Mouse (Mus musculus): Measurements from ENCODE around the gene Orc1. TPM values are rescaled to one million over a fixed set of nuclear protein-coding genes. Genes with fewer than 3 reads are reported as not detected.
A peak's percentile ranks its signal among the peaks of the same experiment; 100 is the strongest.

The Orc1 gene
- polyA plus RNA-seq (2015; fragmentation: Nextera tagmentation; extraction: Ambion mirVana): 10.5 and 10.8 TPM in 2 replicates

DNA sequence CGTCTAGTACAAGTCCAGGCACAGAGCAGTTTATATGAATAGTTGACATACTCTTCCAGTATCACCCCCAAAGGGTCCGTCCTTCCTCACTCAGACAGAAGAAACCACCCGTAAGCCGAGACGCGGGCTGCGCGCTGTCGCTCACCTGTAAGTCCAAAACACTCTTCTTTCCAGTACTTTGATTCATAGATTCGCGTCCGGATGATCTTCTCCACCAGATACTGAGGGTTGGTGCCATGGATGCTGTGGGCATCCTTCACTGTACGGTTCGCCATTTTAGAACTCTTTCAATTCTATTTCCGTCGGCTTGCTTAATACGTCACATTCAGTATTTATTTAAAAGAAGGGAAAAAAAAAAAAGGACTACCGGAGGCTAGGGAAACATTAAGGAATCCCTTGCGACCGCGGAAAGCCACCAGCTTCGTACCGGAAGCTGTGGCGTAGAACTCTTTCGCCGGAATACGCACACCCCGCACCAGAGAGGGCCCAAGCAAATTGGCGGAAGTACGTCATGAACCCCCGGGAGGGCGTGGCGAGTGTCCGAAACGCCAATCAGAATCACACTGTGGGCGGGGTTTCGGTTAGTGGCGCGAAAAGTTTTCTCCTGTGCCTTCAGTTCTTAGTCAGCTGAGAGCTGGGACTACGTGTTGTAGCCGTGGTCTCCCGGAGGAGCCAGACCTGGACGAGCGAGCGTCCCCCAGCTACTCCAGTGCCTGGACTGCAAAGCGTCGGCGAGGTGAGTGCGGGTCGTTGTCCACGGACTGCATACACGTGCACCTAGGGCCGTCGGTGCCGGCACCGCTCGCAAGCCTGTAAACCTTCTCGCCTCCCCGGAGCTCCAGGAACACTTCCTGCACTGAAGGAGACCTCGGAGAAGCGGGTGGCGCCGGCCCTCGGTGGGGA is at the start of gene Orc1, which contains the start of gene Prpf38a:
Gene Orc1 (plus strand): TSS at position 584 of the 903 bp plus-strand sequence.
Gene Prpf38a (minus strand): TSS at position 497 of the 903 bp plus-strand sequence.
- H3K4me3 ChIP-seq: peak within 1 kb of the TSS; percentile 85
- peak within 1 kb of the TSS; percentile 82 for H3K27ac ChIP-seq
- peak within 1 kb of the TSS; percentile 67 for H3K9ac ChIP-seq
- no peaks in the 10 kb centered on the region for H3K27me3 ChIP-seq
- H3K9me3 ChIP-seq: no peaks in the 10 kb centered on the region
- H3K4me1 ChIP-seq: peaks cover 21% of the 10 kb centered on the region
- peaks cover 18% of the 10 kb centered on the region for H3K36me3 ChIP-seq
- ATAC-seq (ENCODE audit: borderline replicate concordance, extremely low read depth, low FRiP score, low TSS enrichment): peak; percentile 99
- H3K4me2 ChIP-seq: peak within 1 kb of the TSS; percentile 90
- under 1% methylated on average over 64 of the region's 64 CpGs for WGBS

DNA sequence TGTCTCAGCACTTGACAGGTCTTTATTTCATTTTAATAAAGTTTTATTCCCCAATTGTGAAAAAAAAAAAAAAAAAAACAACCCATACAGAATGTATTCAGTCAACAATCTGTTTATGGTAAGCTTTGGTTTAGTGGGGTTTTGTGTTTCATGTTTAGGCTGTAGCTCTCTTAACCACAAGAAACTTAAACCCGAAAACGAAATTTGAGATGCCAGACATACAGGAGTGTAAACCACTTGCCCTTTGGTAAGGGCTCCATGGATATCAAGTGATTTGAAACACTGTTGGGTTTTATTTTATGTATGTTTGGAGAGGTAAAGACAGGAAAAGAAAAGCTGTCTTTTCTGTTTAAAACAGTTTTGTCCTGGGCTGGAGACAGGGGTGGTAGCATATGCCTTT is 39.5 kb upstream of the Orc1 start:
- Histone ChIP-seq H3K27me3 (no peaks in the 10 kb centered on the region), H3K4me2 (no peak overlapping the region), H3K36me3 (peaks cover 17% of the 10 kb centered on the region), H3K27ac (no peak overlapping the region), H3K4me1 (no peaks in the 10 kb centered on the region), H3K9me3 (no peaks in the 10 kb centered on the region), H3K9ac (no peak overlapping the region), H3K4me3 (no peak overlapping the region)
- 89% methylated on average over 2 of the region's 2 CpGs for WGBS
- no peak for ATAC-seq (ENCODE audit: borderline replicate concordance, extremely low read depth, low FRiP score, low TSS enrichment)

DNA sequence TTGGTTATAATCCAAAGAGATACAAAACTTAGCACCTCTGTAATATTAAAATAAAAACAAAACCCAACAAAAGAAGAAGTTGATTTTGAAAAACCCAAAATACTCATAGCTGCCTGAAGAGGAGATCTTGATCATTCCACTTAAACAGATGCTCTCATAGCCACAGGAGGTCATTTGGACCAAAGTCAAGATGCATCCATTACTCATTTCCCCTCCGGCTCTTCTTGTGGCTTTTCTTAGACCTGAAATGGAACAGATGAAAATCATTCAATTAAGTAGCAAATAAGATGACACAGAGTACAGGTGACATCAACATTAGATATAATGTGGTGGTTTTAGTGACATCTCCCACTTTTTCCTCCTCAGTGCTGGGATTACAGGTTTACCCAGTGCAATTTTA is 14.2 kb upstream of the Orc1 start:
- H3K4me1 ChIP-seq: no peaks in the 10 kb centered on the region
- no peak overlapping the region for H3K9ac ChIP-seq
- H3K36me3 ChIP-seq: peaks cover 79% of the 10 kb centered on the region
- H3K27me3 ChIP-seq: no peaks in the 10 kb centered on the region
- no peak overlapping the region for H3K27ac ChIP-seq
- no peaks in the 10 kb centered on the region for H3K9me3 ChIP-seq
- no peak overlapping the region for H3K4me2 ChIP-seq
- ATAC-seq (ENCODE audit: borderline replicate concordance, extremely low read depth, low FRiP score, low TSS enrichment): no peak
- 75% methylated on average over 1 of the region's 1 CpGs for WGBS
- H3K4me3 ChIP-seq: no peak overlapping the region

DNA sequence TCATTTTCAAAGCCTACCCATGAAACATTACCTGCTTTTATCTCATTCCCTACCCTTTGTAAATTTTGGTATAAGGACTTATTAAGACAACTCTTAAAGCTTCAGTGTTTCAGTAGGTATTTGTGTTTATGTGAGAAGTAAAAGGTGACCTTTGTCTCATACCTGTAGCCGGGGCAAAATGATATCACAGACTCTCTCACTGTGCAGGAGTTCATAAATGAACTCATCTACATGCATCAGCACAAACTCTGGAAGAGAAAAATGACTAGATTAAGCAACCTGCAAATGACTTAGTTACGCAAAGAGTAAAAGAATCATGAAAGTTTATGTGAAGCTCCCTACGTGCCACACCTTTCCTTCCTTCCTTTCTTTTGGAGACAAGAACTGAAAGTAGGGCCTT is 6.6 kb upstream of the Orc1 start:
- no peak overlapping the region for H3K9ac ChIP-seq
- no peak overlapping the region for H3K4me3 ChIP-seq
- no peak overlapping the region for H3K27ac ChIP-seq
- no peak overlapping the region for H3K4me2 ChIP-seq
- H3K27me3 ChIP-seq: no peaks in the 10 kb centered on the region
- no peaks in the 10 kb centered on the region for H3K9me3 ChIP-seq
- no peak for ATAC-seq (ENCODE audit: borderline replicate concordance, extremely low read depth, low FRiP score, low TSS enrichment)
- peaks cover 5% of the 10 kb centered on the region for H3K4me1 ChIP-seq
- peaks cover 64% of the 10 kb centered on the region for H3K36me3 ChIP-seq
- 95% methylated on average over 3 of the region's 3 CpGs for WGBS

DNA sequence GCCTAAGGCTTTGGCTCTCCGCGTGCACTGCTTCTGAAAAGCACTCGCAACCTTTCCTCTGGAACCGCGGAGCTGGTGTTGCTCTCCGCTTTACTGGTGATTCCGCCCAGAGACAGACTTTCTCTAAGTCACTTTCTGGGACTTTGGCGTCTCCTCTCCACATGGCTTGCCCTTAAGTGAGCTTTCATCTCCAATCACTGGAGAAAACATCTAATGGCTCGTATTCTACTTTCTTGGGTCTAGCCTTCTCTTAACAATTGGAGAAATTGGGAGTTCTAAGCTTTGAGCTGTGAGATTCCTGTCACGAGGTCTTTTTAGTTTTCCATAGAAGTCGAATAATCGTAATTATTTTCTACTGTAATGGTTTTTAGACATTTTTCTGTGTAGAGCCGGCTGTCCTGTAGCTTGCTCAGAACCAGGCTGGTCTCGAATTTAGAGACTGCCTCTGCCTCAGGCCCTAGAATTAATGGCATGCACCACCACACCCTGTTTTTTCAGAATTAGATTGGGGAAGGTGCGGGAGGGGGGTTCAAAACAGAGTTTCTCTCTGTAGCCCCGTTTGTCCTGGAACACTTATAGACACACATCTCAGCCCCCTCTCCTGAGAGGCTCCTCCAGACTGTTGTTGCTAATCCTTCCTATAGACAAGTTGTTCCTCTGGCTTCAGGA is 654 bp downstream of the Orc1 start:
- Histone ChIP-seq H3K9me3 (no peaks in the 10 kb centered on the region), H3K36me3 (peaks cover 15% of the 10 kb centered on the region), H3K27me3 (no peaks in the 10 kb centered on the region), H3K4me1 (peaks cover 21% of the 10 kb centered on the region), H3K27ac (peak overlapping the region; percentile 82), H3K4me2 (peak overlapping the region; percentile 90), H3K4me3 (peak overlapping the region; percentile 85), H3K9ac (peak overlapping the region; percentile 67)
- under 1% methylated on average over 16 of the region's 16 CpGs for WGBS
- no peak for ATAC-seq (ENCODE audit: borderline replicate concordance, extremely low read depth, low FRiP score, low TSS enrichment)

DNA sequence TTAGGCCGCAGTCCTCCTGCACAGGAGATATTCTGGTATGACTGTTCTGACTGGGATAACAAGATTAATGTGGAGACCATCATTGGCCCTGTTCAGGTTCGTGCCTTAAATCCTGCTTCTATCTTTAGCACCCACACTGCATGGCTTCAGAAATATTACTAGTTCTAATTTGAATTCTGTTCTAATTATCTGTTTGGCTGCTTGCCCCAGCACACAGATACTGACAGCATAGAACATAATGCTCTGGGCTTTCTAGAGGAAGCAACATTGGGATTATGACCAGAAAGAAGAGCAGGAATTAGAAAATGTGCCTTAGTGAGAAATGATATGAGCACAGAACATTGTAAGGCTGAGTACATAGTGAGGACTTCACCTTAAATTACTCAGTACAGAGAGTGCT is 14.2 kb downstream of the Orc1 start:
- no peak overlapping the region for H3K4me2 ChIP-seq
- no peaks in the 10 kb centered on the region for H3K4me1 ChIP-seq
- no peak overlapping the region for H3K27ac ChIP-seq
- no peak for ATAC-seq (ENCODE audit: borderline replicate concordance, extremely low read depth, low FRiP score, low TSS enrichment)
- H3K27me3 ChIP-seq: no peaks in the 10 kb centered on the region
- 93% methylated on average over 2 of the region's 2 CpGs for WGBS
- no peak overlapping the region for H3K9ac ChIP-seq
- H3K36me3 ChIP-seq: peaks cover 7% of the 10 kb centered on the region
- no peaks in the 10 kb centered on the region for H3K9me3 ChIP-seq
- no peak overlapping the region for H3K4me3 ChIP-seq

DNA sequence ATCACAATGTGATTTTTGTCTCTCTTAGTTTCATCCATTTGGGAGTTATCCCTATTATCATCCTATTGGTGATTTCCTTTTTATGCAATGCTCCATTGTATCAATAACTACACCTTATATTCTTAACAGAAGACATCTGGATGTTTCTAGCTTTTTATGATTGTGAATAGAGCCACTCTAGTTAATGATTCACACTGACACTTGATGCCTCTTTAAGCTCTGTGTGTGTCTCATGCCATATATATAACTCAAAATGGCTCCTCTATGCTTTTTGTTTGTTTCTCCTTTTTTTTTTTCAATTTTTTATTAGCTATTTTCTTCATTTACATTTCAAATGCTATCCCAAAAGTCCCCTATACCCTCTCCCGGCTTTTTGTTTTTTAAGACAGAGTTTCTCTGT is 16.6 kb downstream of the Orc1 start:
- peaks cover 17% of the 10 kb centered on the region for H3K36me3 ChIP-seq
- ATAC-seq (ENCODE audit: borderline replicate concordance, extremely low read depth, low FRiP score, low TSS enrichment): no peak
- H3K27me3 ChIP-seq: no peaks in the 10 kb centered on the region
- no peak overlapping the region for H3K27ac ChIP-seq
- WGBS: 92% methylated on average over 1 of the region's 1 CpGs
- H3K4me1 ChIP-seq: no peaks in the 10 kb centered on the region
- no peak overlapping the region for H3K9ac ChIP-seq
- H3K4me2 ChIP-seq: no peak overlapping the region
- H3K9me3 ChIP-seq: no peaks in the 10 kb centered on the region
- no peak overlapping the region for H3K4me3 ChIP-seq

DNA sequence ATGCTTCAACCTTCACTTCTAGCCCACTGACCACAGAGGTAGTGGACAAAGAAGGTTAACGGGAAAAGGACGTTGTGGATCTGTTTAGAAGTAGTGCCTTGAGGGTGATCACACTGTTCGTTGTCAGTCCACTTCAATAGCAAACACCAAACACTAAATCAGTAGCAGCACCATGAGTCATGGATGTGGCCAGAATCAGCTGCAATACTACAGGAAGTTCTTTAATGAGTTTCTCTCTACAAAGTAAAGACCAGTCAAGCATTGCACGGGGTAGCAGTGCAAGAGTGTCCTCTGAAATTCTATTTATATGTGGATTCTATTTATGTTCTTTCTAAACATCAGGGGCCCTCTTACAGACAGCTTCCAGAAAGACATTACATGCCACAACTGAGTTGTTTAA is 19.1 kb downstream of the Orc1 start:
- Histone ChIP-seq H3K9ac (no peak overlapping the region), H3K4me1 (no peaks in the 10 kb centered on the region), H3K9me3 (no peaks in the 10 kb centered on the region), H3K36me3 (peaks cover 27% of the 10 kb centered on the region), H3K4me3 (no peak overlapping the region), H3K4me2 (no peak overlapping the region), H3K27me3 (no peaks in the 10 kb centered on the region), H3K27ac (no peak overlapping the region)
- ATAC-seq (ENCODE audit: borderline replicate concordance, extremely low read depth, low FRiP score, low TSS enrichment): no peak
- WGBS: 79% methylated on average over 4 of the region's 4 CpGs

DNA sequence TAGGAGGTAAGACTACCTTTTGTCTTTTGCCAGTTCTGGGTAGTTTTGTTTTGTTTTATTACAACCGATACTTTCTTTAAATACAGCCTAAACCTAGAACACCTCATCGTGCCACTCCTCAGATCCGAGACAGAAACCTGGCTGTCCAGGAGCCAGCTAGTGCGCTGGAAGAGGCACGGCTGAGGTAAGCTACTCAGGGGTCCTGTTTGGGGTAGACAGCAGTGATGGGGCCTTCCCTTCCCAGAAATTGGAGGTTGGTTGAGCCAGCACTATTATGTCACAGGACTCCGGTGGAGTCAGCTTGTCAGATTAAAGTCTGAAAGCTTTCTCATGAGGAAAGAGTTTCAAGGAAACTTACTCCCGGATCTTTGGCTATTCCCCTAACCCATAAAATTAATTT is 22.6 kb downstream of the Orc1 start:
- 93% methylated on average over 7 of the region's 7 CpGs for WGBS
- no peak overlapping the region for H3K4me3 ChIP-seq
- H3K4me2 ChIP-seq: no peak overlapping the region
- H3K27ac ChIP-seq: no peak overlapping the region
- no peaks in the 10 kb centered on the region for H3K27me3 ChIP-seq
- H3K36me3 ChIP-seq: peaks cover 58% of the 10 kb centered on the region
- no peak overlapping the region for H3K9ac ChIP-seq
- ATAC-seq (ENCODE audit: borderline replicate concordance, extremely low read depth, low FRiP score, low TSS enrichment): no peak
- no peaks in the 10 kb centered on the region for H3K4me1 ChIP-seq
- H3K9me3 ChIP-seq: no peaks in the 10 kb centered on the region

DNA sequence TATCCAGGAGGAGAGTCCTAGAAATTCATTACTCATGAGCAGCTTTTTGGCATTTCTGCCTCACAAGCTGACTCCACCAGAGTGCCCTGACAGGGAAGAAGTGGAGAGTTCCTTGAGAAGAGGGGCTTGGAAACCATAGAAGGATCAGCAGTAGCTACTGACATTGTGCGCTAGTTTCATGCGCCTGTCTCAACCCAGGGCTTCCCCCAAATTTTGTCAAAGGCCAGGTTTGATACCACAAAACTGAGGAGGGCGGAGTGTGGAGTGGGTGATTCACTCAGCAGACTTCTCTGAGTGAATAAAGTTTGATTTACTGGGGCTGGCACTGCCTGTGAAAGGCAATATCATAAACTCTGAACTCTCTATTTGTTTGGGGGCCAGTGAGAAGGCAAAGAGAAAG is 29.4 kb downstream of the Orc1 start:
- Histone ChIP-seq H3K4me1 (no peaks in the 10 kb centered on the region), H3K4me3 (no peak overlapping the region), H3K9me3 (no peaks in the 10 kb centered on the region), H3K4me2 (no peak overlapping the region), H3K27me3 (no peaks in the 10 kb centered on the region), H3K9ac (no peak overlapping the region), H3K27ac (no peak overlapping the region), H3K36me3 (peaks cover 31% of the 10 kb centered on the region; the same call in 1 of the 2 replicates)
- 80% methylated on average over 3 of the region's 3 CpGs for WGBS
- no peak for ATAC-seq (ENCODE audit: borderline replicate concordance, extremely low read depth, low FRiP score, low TSS enrichment)

DNA sequence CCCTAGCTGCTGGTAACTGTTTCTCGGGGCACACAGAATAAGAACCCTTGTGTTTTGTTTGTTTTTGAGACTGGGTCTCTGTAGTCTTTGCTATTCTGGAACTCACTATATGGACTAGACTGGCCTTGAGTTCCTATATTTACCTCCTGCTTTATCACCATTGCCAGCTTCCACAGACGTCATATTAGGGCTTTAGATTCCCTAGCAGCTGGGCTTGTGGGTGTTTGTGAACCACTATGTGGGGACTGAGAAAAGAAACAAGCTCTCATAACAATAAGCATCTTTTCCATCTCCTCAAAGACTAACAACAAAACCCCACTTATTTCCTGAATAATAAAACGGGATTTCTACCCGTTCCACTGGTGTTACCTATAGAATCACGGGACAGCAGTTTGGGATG is 31.7 kb downstream of the Orc1 start:
- peaks cover 15% of the 10 kb centered on the region; the same call in 1 of the 2 replicates for H3K36me3 ChIP-seq

DNA sequence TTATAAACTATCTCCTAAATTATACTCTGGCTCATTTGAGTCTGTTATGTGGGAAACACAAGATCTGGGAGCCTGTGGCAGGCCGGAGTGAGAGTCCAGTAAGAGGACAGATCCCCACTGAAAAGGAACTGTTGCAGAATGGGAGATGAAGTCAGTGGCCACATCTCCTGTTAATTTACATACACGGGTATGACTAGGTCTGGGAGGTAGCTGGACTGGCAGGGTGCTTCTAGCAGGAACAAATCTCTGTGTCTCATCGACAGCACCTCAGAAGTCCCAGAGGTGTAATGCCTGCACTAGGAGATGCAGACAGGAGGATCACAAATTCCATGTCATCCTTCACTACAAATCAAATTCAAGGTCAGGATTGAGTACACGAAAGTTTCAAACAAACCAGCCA is 39.4 kb downstream of the Orc1 start:
- H3K36me3 ChIP-seq: peaks cover 4% of the 10 kb centered on the region; the same call in 1 of the 2 replicates
- no peaks in the 10 kb centered on the region for H3K27me3 ChIP-seq
- peak overlapping the region; percentile 84 for H3K4me2 ChIP-seq
- peak overlapping the region; percentile 90; the same call in 1 of the 2 replicates for H3K27ac ChIP-seq
- no peaks in the 10 kb centered on the region for H3K9me3 ChIP-seq
- H3K9ac ChIP-seq: peak overlapping the region; percentile 93
- ATAC-seq (ENCODE audit: borderline replicate concordance, extremely low read depth, low FRiP score, low TSS enrichment): no peak
- 62% methylated on average over 4 of the region's 4 CpGs for WGBS
- H3K4me3 ChIP-seq: peak overlapping the region; percentile 88
- peaks cover 19% of the 10 kb centered on the region for H3K4me1 ChIP-seq

More for the DNA sequence above, 31.7 kb downstream of the Orc1 start:
- WGBS: 85% methylated on average over 5 of the region's 5 CpGs
- H3K4me1 ChIP-seq: no peaks in the 10 kb centered on the region
- no peak overlapping the region for H3K4me3 ChIP-seq
- H3K27ac ChIP-seq: no peak overlapping the region
- H3K9ac ChIP-seq: no peak overlapping the region
- H3K27me3 ChIP-seq: no peaks in the 10 kb centered on the region
- H3K4me2 ChIP-seq: no peak overlapping the region
- no peak for ATAC-seq (ENCODE audit: borderline replicate concordance, extremely low read depth, low FRiP score, low TSS enrichment)
- H3K9me3 ChIP-seq: no peaks in the 10 kb centered on the region

All from lung, embryonic 15.5 days (tissue).